Mouse (Mus musculus): ENCODE measurements at regions not wholly inside any gene's neighbourhood (a gene's known extent, or its start where the extent isn't known, plus 50 kb on each side); places are given as distances from the start of the nearest gene placed in this dataset.

GRCm38 (mm10) chr15:5446756-5447314, 202.8 kb upstream of the Ptger4 start:
- TF ChIP-seq TBP (conservative IDR thresholded peaks at IDR 0.05; ENCODE audit: low read depth, low read length) (no peak), TCF12 (IDR thresholded peaks at IDR 0.05; ENCODE audit: low read depth, low read length) (peak; percentile 73; the same call in 1 of the 2 replicates), CTCF (conservative IDR thresholded peaks at IDR 0.05 in 1 of 2, IDR thresholded peaks at IDR 0.05 in 1 of 2; ENCODE audit: low read depth in 2 of 2, low read length in 2 of 2) (no peak), ZNF384 (IDR thresholded peaks at IDR 0.05; ENCODE audit: low read depth, low read length) (no peak), HCFC1 (IDR thresholded peaks at IDR 0.05; ENCODE audit: low read depth, low read length) (no peak; the same call in 1 of the 2 replicates), CHD1 (IDR thresholded peaks at IDR 0.05; ENCODE audit: low read depth, low read length) (peak; percentile 91), E2F4 (IDR thresholded peaks at IDR 0.05; ENCODE audit: insufficient replicate concordance, low read depth, low read length) (no peak), USF1 (IDR thresholded peaks at IDR 0.05; ENCODE audit: low read depth, low read length) (no peak), SIN3A (IDR thresholded peaks at IDR 0.05; ENCODE audit: low read length) (peak; percentile 36; the same call in 1 of the 2 replicates), MAFK (IDR thresholded peaks at IDR 0.05; ENCODE audit: insufficient replicate concordance, low read length) (0 out of 2 replicates have a peak, but pooled peaks have one; percentile 33), MXI1 (IDR thresholded peaks at IDR 0.05; ENCODE audit: low read depth, low read length) (peak; percentile 31; the same call in 1 of the 2 replicates), JUND (conservative IDR thresholded peaks at IDR 0.05; ENCODE audit: low read depth, low read length) (peak; percentile 34; the same call in 1 of the 2 replicates), IRF4 (IDR thresholded peaks at IDR 0.05; ENCODE audit: low read depth, low read length) (peak; percentile 77; the same call in 1 of the 2 replicates), MEF2A (IDR thresholded peaks at IDR 0.05; ENCODE audit: borderline replicate concordance, low read depth, low read length) (0 out of 2 replicates have a peak, but pooled peaks have one; percentile 33), BHLHE40 (IDR thresholded peaks at IDR 0.05; ENCODE audit: low read depth, low read length) (peak; percentile 60; the same call in 1 of the 2 replicates), POLR2AphosphoS2 (IDR thresholded peaks at IDR 0.05; ENCODE audit: low read depth, low read length) (no peak), ZMIZ1 (IDR thresholded peaks at IDR 0.05; ENCODE audit: low read depth, low read length) (no peak), POLR2A (IDR thresholded peaks at IDR 0.05; ENCODE audit: low read depth, low read length) (no peak), EP300 (IDR thresholded peaks at IDR 0.05; ENCODE audit: low read length) (peak; percentile 64; the same call in 1 of the 2 replicates), RCOR1 (conservative IDR thresholded peaks at IDR 0.05; ENCODE audit: low read depth, low read length) (peak; percentile 71; the same call in 1 of the 2 replicates), ETS1 (conservative IDR thresholded peaks at IDR 0.05; ENCODE audit: low read depth, low read length) (peak; percentile 84)
- Histone ChIP-seq H3K27ac (ENCODE audit: insufficient read depth, low read depth) (peak overlapping the region; percentile 60), H3K27me3 (replicated peaks) (no peaks in the 10 kb centered on the region), H3K4me1 (ENCODE audit: control insufficient read depth in 1 of 2, insufficient read depth in 2 of 2) (peaks cover 5 to 13% of the 10 kb centered on the region in 2 experiments), H3K4me2 (ENCODE audit: insufficient read depth, low read depth, poor library complexity, severe bottlenecking) (peak overlapping the region; percentile 40; the same call in 1 of the 2 replicates), H3K4me3 (replicated peaks in 1 of 3; ENCODE audit: low read depth in 2 of 3, low read length in 2 of 3, poor library complexity in 1 of 3) (no peak overlapping the region), H3K9ac (ENCODE audit: insufficient read depth, low read depth) (no peak overlapping the region), H3K36me3 (replicated peaks in 1 of 2; ENCODE audit: control insufficient read depth in 1 of 2, insufficient read depth in 1 of 2, low read length in 1 of 2) (no peaks in the 10 kb centered on the region), H3K79me2 (replicated peaks; ENCODE audit: control insufficient read depth, extremely low read depth, insufficient read depth, poor library complexity, severe bottlenecking) (no peaks in the 10 kb centered on the region), H3K9me3 (replicated peaks; ENCODE audit: low read length) (peaks cover 3% of the 10 kb centered on the region)
- dilution Hi-C loops (cut with MboI; ENCODE audit: extremely low pct_ligation_motif_present, extremely low pct_unique_long_range_greater_than_20kb, low sequenced_read_pairs) (no loop called here), in situ Hi-C loops (cut with MboI; ENCODE audit: low pct_ligation_motif_present, low pct_unique_long_range_greater_than_20kb, low sequenced_read_pairs) (no loop called here)
- peak; percentile 68 for DNase-seq (ENCODE audit: extremely low read depth)
